Mouse (Mus musculus): ENCODE data around the gene Gm45837. TPM values are rescaled to one million over a fixed set of nuclear protein-coding genes. Genes with fewer than 3 reads are reported as not detected.

Gene Gm45837
- total RNA-seq, 2 experiments from 2014 or later, result 35.6 TPM; not detected in 1

- ATAC-seq (ENCODE audit: poor library complexity, severe bottlenecking), result no peak
Observed at GRCm38 (mm10) chr7:101487102-101487501, 76.4 kb downstream of the Gm45837 start.

DNA sequence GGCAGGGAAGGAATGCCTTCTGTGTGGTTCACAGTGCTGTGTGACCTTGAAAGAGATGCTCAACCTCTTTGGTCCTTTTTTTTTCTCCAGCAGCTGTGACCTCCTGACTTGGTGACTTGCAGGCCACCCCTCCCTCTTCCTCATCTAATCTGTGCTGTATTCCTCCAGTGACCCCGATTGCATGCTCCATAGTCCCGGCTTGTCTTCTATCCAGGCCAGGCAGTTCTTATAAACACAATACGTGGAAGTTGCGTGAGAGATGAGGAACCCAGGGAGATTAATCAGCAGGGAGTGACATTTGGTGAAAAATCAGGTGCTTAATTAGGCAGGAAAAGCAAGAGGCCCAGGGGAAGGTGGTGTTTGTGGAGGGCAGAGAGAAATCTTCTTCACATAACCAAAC is 80.3 kb downstream of the Gm45837 start:
- no peak for ATAC-seq (ENCODE audit: poor library complexity, severe bottlenecking)

- peak; percentile 59 for ATAC-seq (ENCODE audit: poor library complexity, severe bottlenecking)
Observed at GRCm38 (mm10) chr7:101498385-101498784, 87.7 kb downstream of the Gm45837 start.

- ATAC-seq (ENCODE audit: poor library complexity, severe bottlenecking), result no peak
Observed at GRCm38 (mm10) chr7:101499251-101499650, 88.6 kb downstream of the Gm45837 start.

DNA sequence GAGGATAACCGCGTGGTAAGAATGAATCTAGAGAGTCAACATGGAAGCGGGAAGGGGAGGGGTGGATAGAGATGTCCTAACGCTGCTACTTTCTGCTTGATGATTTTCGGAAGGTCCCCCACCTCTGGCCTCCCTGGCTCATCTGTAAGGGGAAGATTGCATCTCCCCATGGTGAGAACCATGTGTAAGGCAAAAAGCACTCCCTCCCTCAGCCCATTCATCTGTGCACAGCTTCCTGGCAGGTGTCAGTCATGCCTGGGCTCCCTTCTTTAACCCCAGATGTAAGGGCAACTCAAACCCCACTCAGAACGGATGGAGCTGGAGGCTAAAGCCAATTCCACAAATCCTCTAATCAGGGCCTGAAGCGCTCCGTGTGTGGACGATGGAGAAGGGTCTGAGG is 89.0 kb downstream of the Gm45837 start:
- no peak for ATAC-seq (ENCODE audit: poor library complexity, severe bottlenecking)

GRCm38 (mm10) chr7:101501236-101501635 is 90.5 kb downstream of the Gm45837 start:
- ATAC-seq (ENCODE audit: poor library complexity, severe bottlenecking), result no peak

- ATAC-seq (ENCODE audit: poor library complexity, severe bottlenecking), result no peak
Observed at GRCm38 (mm10) chr7:101501675-101502074, 91.0 kb downstream of the Gm45837 start.

- ATAC-seq (ENCODE audit: poor library complexity, severe bottlenecking), result peak; percentile 64
Observed at GRCm38 (mm10) chr7:101503351-101503750, 92.7 kb downstream of the Gm45837 start.

DNA sequence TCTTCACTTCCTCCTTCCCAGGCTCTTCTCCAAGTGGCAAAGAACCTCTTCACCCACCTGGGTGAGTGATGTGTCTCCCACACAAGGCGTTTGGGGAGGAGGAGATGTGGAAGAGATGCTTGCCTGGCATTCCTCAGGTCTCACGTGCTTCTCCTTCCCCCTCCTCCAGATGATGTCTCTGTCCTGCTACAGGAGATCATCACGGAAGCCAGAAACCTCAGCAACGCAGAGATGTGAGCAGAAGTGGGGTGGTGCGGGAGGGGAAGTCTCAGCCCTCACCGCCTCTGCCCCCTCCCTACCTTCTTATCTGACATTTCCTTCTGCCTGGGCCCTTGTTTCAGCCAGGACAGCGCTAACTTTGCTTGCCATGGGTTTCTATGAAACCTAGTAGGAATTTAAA is 93.1 kb downstream of the Gm45837 start:
- ATAC-seq (ENCODE audit: poor library complexity, severe bottlenecking), result peak; percentile 48

DNA sequence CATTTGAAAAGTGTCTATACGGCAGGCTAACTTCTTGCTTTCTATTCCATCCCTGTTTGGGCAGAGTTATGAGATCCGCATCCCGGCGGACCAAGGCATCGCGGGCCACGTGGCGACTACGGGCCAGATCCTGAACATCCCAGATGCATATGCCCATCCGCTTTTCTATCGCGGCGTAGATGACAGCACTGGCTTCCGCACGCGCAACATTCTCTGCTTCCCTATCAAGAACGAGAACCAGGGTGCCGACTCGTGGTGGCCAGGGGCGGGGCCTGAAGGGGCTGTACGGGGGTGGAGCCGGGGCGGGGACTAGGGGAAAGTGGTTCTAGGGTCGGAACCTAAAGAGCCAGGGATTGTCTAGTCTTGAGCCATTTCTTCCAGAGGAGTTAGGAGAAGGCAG is 93.8 kb downstream of the Gm45837 start:
- peak; percentile 72 for ATAC-seq (ENCODE audit: poor library complexity, severe bottlenecking)

DNA sequence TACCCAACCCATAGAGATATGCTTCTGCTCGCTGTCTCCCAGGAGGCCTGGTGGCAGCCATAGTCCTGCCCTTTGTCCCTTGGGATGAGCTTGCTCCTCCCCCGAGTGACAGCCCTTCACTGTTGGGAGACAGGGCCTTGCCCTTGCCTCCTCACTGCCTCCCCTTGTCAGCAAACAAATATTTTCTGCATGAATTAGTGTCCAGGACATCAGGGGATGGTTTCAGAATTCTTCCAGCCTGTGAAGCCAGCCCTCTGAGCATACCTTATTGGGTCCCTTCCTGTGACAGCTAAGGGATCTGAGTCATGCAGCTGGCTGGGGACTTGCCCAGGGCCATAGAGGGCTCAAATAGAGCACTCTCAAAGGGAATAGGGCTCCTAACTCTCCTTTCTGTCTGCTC is 98.5 kb downstream of the Gm45837 start:
- no peak for ATAC-seq (ENCODE audit: poor library complexity, severe bottlenecking)

- ATAC-seq (ENCODE audit: poor library complexity, severe bottlenecking), result no peak
Observed at GRCm38 (mm10) chr7:101513655-101514054, 103.0 kb downstream of the Gm45837 start.

DNA sequence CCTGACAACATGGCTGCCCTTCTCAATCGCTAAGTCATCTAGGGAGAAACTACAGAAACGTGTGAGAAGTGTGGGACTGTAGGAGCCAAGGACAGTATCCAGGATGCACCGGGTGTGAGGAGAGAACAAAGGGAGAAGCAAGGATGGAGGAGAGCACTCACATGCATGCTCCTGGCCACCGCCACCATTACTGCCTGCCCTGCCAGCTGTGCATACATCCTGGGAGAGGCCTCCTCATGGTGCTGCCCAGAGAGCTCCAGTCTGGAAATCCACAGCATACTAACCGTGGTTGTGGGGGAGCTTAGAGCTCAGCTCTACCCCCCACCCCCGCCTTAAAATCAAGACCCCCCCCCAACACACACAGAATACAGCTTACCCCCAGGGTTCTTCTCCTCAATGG is 104.1 kb downstream of the Gm45837 start:
- no peak for ATAC-seq (ENCODE audit: poor library complexity, severe bottlenecking)

GRCm38 (mm10) chr7:101515295-101515694 is 104.6 kb downstream of the Gm45837 start:
- no peak for ATAC-seq (ENCODE audit: poor library complexity, severe bottlenecking)

- ATAC-seq (ENCODE audit: poor library complexity, severe bottlenecking), result no peak
Observed at GRCm38 (mm10) chr7:101516460-101516859, 105.8 kb downstream of the Gm45837 start.

DNA sequence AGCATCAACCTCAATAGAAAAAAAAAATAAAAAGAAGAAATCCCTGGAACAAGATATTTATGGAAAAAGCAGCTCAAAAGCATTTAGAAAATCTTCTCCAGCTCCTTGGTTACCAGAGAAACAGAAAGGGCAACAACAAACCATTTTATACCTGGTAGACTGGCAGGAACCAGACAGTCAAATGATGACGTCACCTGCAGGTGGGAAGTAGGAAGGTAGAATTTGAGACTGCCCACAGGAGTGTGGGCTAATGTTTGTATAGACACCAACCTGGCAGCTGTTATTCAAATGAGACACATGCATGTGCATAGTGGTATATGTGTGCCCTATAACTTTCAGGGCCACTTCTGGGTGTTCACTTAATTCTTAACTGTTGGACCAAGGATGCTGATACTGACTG is 111.0 kb downstream of the Gm45837 start:
- ATAC-seq (ENCODE audit: poor library complexity, severe bottlenecking), result no peak

GRCm38 (mm10) chr7:101523205-101523604 is 112.5 kb downstream of the Gm45837 start:
- no peak for ATAC-seq (ENCODE audit: poor library complexity, severe bottlenecking)

DNA sequence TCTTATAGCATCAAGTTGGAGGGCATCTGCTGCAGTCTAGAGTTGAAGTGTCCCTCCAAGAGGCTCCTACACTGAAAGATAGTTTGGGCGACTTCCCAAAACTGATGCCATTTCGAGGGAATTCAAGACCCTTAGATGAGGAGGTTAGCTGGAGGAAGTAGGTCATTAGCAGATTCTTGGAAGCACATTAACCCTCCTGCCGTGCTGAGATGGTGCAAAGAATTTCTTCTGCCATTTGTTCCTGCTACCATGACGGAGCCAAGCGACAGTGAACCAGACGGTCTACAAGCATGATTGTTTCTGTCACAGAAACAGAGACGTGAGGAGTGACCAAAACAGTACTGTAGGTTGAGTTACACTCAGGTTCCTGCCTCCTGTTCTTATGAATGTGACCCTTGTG is 115.8 kb downstream of the Gm45837 start:
- ATAC-seq (ENCODE audit: poor library complexity, severe bottlenecking), result no peak

GRCm38 (mm10) chr7:101534428-101534827 is 123.7 kb downstream of the Gm45837 start:
- ATAC-seq (ENCODE audit: poor library complexity, severe bottlenecking), result no peak

GRCm38 (mm10) chr7:101535102-101535501 is 124.4 kb downstream of the Gm45837 start:
- no peak for ATAC-seq (ENCODE audit: poor library complexity, severe bottlenecking)

DNA sequence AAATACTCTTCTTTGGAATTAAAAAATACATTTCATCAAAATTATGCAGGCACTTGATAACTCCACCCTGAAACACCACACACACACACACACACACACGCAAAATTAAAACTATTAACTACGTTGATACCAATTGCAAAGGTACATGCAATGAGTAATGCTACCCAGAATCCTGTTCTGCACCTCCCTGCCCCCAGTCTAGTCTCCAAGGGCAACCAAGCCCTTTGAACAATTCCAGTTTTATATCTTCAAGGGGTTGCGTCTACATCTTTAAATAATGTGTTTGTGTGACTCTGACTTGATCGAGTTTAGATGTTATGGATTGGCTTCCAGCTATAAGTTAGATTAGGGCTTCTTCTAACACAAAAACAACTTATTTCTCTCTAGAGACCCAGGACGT is 124.8 kb downstream of the Gm45837 start:
- ATAC-seq (ENCODE audit: poor library complexity, severe bottlenecking), result no peak

- peak; percentile 78 for ATAC-seq (ENCODE audit: poor library complexity, severe bottlenecking)
Observed at GRCm38 (mm10) chr7:101537541-101537940, 126.9 kb downstream of the Gm45837 start.

- ATAC-seq (ENCODE audit: poor library complexity, severe bottlenecking), result peak; percentile 51
Observed at GRCm38 (mm10) chr7:101538141-101538933, 127.7 kb downstream of the Gm45837 start.

Measured in megakaryocyte, adult 5-6 weeks (primary cell).